Mouse (Mus musculus) intestine, embryonic 16.5 days (tissue): ENCODE data around the gene Gipc3. TPM values are rescaled to one million over a fixed set of nuclear protein-coding genes. Genes with fewer than 3 reads are reported as not detected.

ENCODE experiments used
- ATAC-seq: fragments of 200-750 bp; cut with Nextera tagmentation; 2 replicates; pipeline ENCODE4 v1.8.0; 2017; ENCODE audit warnings: moderate TSS enrichment, moderate library complexity
- H3K27ac ChIP-seq: fragments of 300-500 bp; sonication (generic); 2 replicates; pipeline ENCODE4 v1.5.1; 2014; ENCODE audit warnings: mild to moderate bottlenecking, low read length
- H3K27me3 ChIP-seq: fragments of 300-500 bp; sonication (generic); replicated peaks from 2 replicates; pipeline ENCODE4 v1.6.1; 2014; ENCODE audit warnings: low read length, control low read depth, mixed read lengths; ENCODE audit not compliant: control insufficient read depth, insufficient read depth
- H3K36me3 ChIP-seq: fragments of 300-500 bp; sonication (generic); 2 replicates; pipeline ENCODE4 v1.6.1; 2014; ENCODE audit warnings: low read length, control low read depth; ENCODE audit not compliant: control insufficient read depth, insufficient read depth
- H3K4me1 ChIP-seq: fragments of 300-500 bp; sonication (generic); 2 replicates; pipeline ENCODE4 v1.6.1; 2014; ENCODE audit warnings: low read length, control low read depth, mixed read lengths; ENCODE audit not compliant: control insufficient read depth, insufficient read depth
- H3K4me2 ChIP-seq: fragments of 300-500 bp; sonication (generic); 2 replicates; pipeline ENCODE4 v1.6.1; 2014; ENCODE audit warnings: low read depth, low read length, control low read depth
- H3K4me3 ChIP-seq: fragments of 300-500 bp; sonication (generic); 2 replicates; pipeline ENCODE4 v1.5.1; 2014; ENCODE audit warnings: mild to moderate bottlenecking, low read length
- H3K9ac ChIP-seq: fragments of 300-500 bp; sonication (generic); 2 replicates; pipeline ENCODE4 v1.6.1; 2014; ENCODE audit warnings: low read depth, low read length
- H3K9me3 ChIP-seq: fragments of 300-500 bp; sonication (generic); 2 replicates; pipeline ENCODE4 v1.6.1; 2016; ENCODE audit warnings: low read length, control low read depth; ENCODE audit not compliant: control insufficient read depth
- WGBS: fragments of 180-500 bp; shearing (Covaris S2); extraction: QIAGEN DNeasy Blood & Tissue Kit; methylation state at CpG from one replicate; pipeline ENCODE4 v1.1.7; 2014; 5-methylcytosine and 5-hydroxymethylcytosine counted together
- polyA plus RNA-seq: library from polyadenylated mRNA; unstranded; fragments of >200 nt; fragmentation: Nextera tagmentation; extraction: Ambion mirVana; gene quantifications from 2 replicates; pipeline ENCODE4 v1.2.1, GENCODE M21; 2015

Gene Gipc3
- polyA plus RNA-seq, 1 experiment from 2014 or later = 0.12 TPM

- no peaks in the 10 kb centered on the region for H3K27me3 ChIP-seq
- WGBS = 50% methylated on average over 4 of the region's 4 CpGs
- peaks cover 64% of the 10 kb centered on the region for H3K4me1 ChIP-seq
- H3K9me3 ChIP-seq = no peaks in the 10 kb centered on the region
- H3K36me3 ChIP-seq = peaks cover 10% of the 10 kb centered on the region
- no peak overlapping the region; the same call in 1 of the 2 replicates for H3K4me2 ChIP-seq
- H3K27ac ChIP-seq = peak overlapping the region; percentile 40
- peak overlapping the region; percentile 53 for H3K9ac ChIP-seq
- no peak overlapping the region for H3K4me3 ChIP-seq
- ATAC-seq = no peak
These were observed 40.8 kb downstream of the Gipc3 start for GRCm38 (mm10) chr10:81302288-81302687.

GRCm38 (mm10) chr10:81301321-81301720 lies 41.7 kb downstream of the Gipc3 start:
- Histone ChIP-seq H3K36me3 (peaks cover 6% of the 10 kb centered on the region; the same call in 1 of the 2 replicates), H3K27me3 (no peaks in the 10 kb centered on the region), H3K4me1 (peaks cover 64% of the 10 kb centered on the region), H3K4me2 (no peak overlapping the region), H3K4me3 (no peak overlapping the region), H3K27ac (no peak overlapping the region), H3K9ac (no peak overlapping the region), H3K9me3 (no peaks in the 10 kb centered on the region)
- ATAC-seq = no peak
- WGBS = 72% methylated on average over 9 of the region's 9 CpGs

DNA sequence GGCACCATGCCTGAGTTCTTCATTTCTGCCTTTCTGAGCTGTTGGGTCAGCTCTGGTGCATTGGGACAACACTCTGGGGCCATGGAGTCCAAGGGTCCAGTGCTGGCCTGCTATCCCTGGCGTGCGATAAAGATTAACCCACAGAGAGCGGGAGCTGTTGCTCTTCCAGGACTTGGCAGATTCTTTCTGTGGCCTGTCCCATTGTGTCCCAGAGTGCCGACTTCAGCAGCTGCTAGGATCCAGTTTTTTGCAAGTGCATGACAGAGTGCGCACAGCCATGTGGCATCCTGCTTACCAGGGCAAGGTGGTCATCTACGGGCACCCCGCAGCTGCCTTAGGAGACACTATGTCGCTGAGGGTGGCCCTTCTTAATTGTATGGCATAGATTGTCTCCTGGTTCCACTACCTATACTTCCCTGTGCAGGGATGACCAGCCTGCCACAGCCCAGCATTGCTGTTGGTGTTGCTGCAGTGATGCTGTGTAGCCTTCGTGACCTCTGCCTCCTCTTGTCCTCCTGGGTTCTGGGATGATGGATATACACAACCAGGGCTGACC lies 42.6 kb downstream of the Gipc3 start:
- peaks cover 64% of the 10 kb centered on the region for H3K4me1 ChIP-seq
- H3K27me3 ChIP-seq = no peaks in the 10 kb centered on the region
- no peak for ATAC-seq
- H3K27ac ChIP-seq = peak overlapping the region; percentile 16
- H3K9me3 ChIP-seq = no peaks in the 10 kb centered on the region
- 70% methylated on average over 9 of the region's 9 CpGs for WGBS
- H3K9ac ChIP-seq = peak overlapping the region; percentile 39; the same call in 1 of the 2 replicates
- H3K36me3 ChIP-seq = no peaks in the 10 kb centered on the region
- no peak overlapping the region for H3K4me2 ChIP-seq
- no peak overlapping the region for H3K4me3 ChIP-seq

- Histone ChIP-seq H3K4me3 (no peak overlapping the region), H3K4me2 (no peak overlapping the region), H3K9ac (peak overlapping the region; percentile 39), H3K27ac (peak overlapping the region; percentile 16), H3K9me3 (no peaks in the 10 kb centered on the region), H3K4me1 (peaks cover 64% of the 10 kb centered on the region), H3K27me3 (no peaks in the 10 kb centered on the region), H3K36me3 (no peaks in the 10 kb centered on the region)
- no peak for ATAC-seq
- WGBS = 84% methylated on average over 14 of the region's 14 CpGs
These were observed 43.3 kb downstream of the Gipc3 start for GRCm38 (mm10) chr10:81299585-81300351.

DNA sequence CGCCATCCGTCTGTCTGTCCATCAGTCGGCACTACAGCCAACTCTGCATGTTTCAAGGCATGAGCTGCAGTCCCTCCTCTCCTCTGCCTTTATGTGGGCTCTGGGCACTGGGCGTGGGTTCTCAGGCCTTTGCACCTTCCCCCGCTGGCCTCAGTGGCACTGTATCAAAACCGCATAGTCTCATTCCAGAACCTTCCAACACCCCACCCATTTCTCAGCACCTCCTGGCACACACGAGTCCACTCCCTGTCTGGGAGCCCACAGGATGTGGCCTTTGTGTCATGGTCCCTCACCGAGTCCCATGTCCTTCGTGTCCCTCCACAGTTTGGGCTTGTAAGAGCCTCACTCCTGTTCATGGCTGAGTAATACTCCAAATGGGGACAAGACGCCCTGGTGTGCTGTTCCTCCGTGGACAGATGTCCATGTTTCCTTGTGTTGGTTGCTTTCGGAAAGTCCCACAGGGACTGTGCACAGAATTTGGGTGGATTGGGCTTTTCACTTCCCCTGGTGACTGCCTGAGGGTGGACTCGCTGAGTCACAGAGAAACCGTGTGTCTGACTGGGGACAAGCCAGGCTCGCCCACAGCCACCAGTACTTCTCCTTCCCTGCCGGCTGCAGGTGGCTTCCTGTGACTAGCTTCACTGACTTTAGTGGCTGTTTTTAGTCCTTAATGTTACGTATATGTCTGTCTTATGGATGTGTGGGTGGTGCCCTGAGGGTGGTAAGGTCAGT lies 44.5 kb downstream of the Gipc3 start:
- Histone ChIP-seq H3K27ac (peak overlapping the region; percentile 43), H3K4me3 (no peak overlapping the region), H3K9ac (no peak overlapping the region), H3K4me1 (peaks cover 66% of the 10 kb centered on the region), H3K4me2 (no peak overlapping the region), H3K9me3 (no peaks in the 10 kb centered on the region), H3K36me3 (no peaks in the 10 kb centered on the region), H3K27me3 (no peaks in the 10 kb centered on the region)
- 90% methylated on average over 17 of the region's 17 CpGs for WGBS
- no peak for ATAC-seq

DNA sequence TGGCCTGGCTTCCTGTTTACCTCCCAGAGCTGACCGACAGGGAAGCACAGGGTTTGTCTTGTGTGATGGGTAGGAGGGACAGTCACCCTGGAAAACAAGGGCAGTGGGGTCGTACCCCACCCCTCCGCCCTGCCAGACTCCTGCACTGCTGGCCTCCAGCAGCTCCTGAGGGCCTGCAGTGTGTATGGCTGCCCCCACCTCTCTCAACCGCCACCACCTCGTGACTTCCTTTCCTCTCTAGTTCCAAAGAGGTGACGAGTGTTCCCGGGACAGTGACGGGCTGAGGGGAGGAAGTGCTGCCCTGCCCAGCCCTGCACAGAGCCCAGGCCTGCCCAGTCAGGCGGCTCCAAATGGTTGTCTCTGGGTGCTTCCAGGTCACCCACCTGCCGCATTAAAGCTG lies 45.2 kb downstream of the Gipc3 start:
- H3K27ac ChIP-seq = peak overlapping the region; percentile 43
- H3K36me3 ChIP-seq = no peaks in the 10 kb centered on the region
- peaks cover 59% of the 10 kb centered on the region for H3K4me1 ChIP-seq
- ATAC-seq = no peak
- H3K27me3 ChIP-seq = no peaks in the 10 kb centered on the region
- 40% methylated on average over 10 of the region's 10 CpGs for WGBS
- H3K9ac ChIP-seq = peak overlapping the region; percentile 17
- H3K4me3 ChIP-seq = no peak overlapping the region
- no peaks in the 10 kb centered on the region for H3K9me3 ChIP-seq
- no peak overlapping the region for H3K4me2 ChIP-seq

DNA sequence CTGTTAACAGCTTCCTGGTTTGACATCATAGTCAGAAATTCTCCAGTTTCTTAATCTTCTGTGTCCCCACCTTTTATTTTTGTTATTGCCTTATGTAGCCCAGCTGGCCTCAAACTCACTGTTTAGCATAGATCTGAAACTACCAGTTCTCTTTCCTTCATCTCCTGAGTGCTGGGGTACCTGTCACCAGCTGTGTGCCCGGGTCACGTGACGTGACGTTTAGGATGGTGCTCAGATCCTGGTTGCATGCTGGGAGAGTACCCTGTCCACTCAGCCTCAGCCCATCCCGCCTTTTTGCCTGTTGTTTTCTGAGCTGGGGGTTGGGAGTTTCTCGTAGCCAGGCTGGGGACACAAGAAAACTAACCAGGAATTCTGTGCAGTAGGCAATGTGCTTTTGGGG lies 45.8 kb downstream of the Gipc3 start:
- peak overlapping the region; percentile 43 for H3K27ac ChIP-seq
- peaks cover 53% of the 10 kb centered on the region for H3K4me1 ChIP-seq
- no peak for ATAC-seq
- no peak overlapping the region for H3K4me3 ChIP-seq
- 74% methylated on average over 6 of the region's 6 CpGs for WGBS
- no peaks in the 10 kb centered on the region for H3K27me3 ChIP-seq
- no peak overlapping the region for H3K9ac ChIP-seq
- no peaks in the 10 kb centered on the region for H3K9me3 ChIP-seq
- H3K4me2 ChIP-seq = no peak overlapping the region
- no peaks in the 10 kb centered on the region for H3K36me3 ChIP-seq

- Histone ChIP-seq H3K4me2 (no peak overlapping the region), H3K36me3 (no peaks in the 10 kb centered on the region), H3K9ac (no peak overlapping the region), H3K4me1 (peaks cover 43% of the 10 kb centered on the region), H3K4me3 (no peak overlapping the region), H3K9me3 (no peaks in the 10 kb centered on the region), H3K27me3 (no peaks in the 10 kb centered on the region), H3K27ac (no peak overlapping the region)
- 90% methylated on average over 6 of the region's 6 CpGs for WGBS
- no peak for ATAC-seq
These were observed 47.9 kb downstream of the Gipc3 start for GRCm38 (mm10) chr10:81295185-81295584.

GRCm38 (mm10) chr10:81294442-81294841 lies 48.6 kb downstream of the Gipc3 start:
- Histone ChIP-seq H3K4me1 (peaks cover 35% of the 10 kb centered on the region), H3K4me2 (peak overlapping the region; percentile 75), H3K36me3 (no peaks in the 10 kb centered on the region), H3K9ac (peak overlapping the region; percentile 83), H3K4me3 (peak overlapping the region; percentile 89), H3K27ac (no peak overlapping the region), H3K27me3 (no peaks in the 10 kb centered on the region), H3K9me3 (no peaks in the 10 kb centered on the region)
- ATAC-seq = no peak
- WGBS = 45% methylated on average over 8 of the region's 8 CpGs
